Mouse (Mus musculus) liver (tissue): ENCODE measurements at regions not wholly inside any gene's neighbourhood (a gene's known extent, or its start where the extent isn't known, plus 50 kb on each side); places are given as distances from the start of the nearest gene placed in this dataset.

Source experiments
- DNase-seq: peaks from one replicate; pipeline ENCODE4 v3.0.0-alpha.2; 2020; ENCODE audit warnings: mixed read lengths

GRCm38 (mm10) chr2:30743976-30744620 lies 59.4 kb downstream of the 1700001O22Rik start:
- peak; percentile 47 for DNase-seq

- DNase-seq, result no peak
These were observed 60.1 kb downstream of the 1700001O22Rik start for GRCm38 (mm10) chr2:30743265-30743846.

GRCm38 (mm10) chr2:30741450-30741849 lies 62.0 kb downstream of the 1700001O22Rik start:
- DNase-seq, result no peak

DNA sequence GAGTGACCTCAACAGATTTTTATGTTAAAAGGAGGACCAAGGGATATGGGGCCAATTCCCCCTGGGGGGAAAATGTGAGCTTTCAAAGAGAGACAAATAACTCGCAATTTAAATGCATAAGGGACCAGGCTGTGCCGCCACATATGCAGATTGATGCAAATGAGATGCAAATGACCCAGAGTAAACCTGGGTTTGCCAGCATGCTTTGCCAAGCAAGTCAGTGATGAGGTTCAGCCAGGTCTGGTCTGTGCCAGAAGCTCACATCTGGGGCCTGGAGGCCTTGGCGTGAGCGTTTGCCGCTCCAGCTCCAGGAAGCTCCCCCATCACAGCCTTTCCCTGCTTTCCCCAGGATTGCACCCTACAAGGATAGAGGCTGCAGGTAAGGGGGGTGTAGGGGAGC lies 65.7 kb downstream of the 1700001O22Rik start:
- no peak for DNase-seq

- DNase-seq, result no peak
These were observed 66.8 kb downstream of the 1700001O22Rik start for GRCm38 (mm10) chr2:30736705-30737104.

GRCm38 (mm10) chr2:30736236-30736635 lies 67.2 kb downstream of the 1700001O22Rik start:
- DNase-seq, result no peak

GRCm38 (mm10) chr2:30733853-30734252 lies 69.6 kb downstream of the 1700001O22Rik start:
- no peak for DNase-seq

GRCm38 (mm10) chr2:30731832-30732231 lies 71.6 kb downstream of the 1700001O22Rik start:
- no peak for DNase-seq

- DNase-seq, result no peak
These were observed 75.5 kb downstream of the 1700001O22Rik start for GRCm38 (mm10) chr2:30727948-30728347.

GRCm38 (mm10) chr2:30725601-30726489 lies 77.6 kb downstream of the 1700001O22Rik start:
- peak; percentile 41 for DNase-seq

DNA sequence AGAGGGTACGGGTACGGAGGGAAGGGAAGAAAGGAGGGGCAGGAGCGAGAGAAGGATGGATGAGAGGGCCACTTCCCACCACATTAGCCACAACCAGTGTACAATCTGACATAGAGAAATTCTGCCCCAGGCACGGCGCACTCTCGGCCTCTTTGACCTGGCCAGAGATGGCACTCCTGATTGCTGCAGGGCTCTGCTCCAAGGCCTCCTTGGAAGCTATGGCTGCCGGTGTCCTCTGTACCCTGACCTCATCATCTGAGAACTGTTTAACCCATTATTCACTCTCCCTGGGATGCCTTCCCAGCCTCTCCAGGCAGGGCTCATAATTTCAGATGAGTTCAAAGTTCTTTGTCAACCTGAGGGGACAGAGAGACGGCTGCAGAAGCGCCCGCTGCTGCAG lies 78.3 kb downstream of the 1700001O22Rik start:
- DNase-seq, result no peak

DNA sequence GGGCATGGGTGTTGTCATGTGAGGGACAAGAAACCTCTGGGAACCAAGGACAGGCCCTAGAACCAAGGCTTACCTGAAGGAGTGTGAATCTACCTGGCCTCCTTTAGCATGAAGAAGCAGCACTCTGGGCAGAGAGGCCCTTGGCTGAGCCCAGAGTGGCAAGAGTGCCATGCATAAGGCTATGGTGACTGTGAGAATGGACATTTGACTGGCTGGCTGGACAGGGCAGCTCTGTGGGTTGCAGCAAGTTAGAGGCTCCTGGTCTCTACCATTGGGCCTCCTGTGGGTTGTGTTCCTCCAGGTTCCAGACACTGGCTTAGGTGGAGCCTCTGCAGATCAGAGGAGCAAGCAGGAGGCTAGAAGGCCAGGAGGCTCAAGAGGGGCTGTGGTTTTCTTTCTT lies 78.9 kb downstream of the 1700001O22Rik start:
- no peak for DNase-seq

GRCm38 (mm10) chr2:30723059-30723587 lies 80.3 kb downstream of the 1700001O22Rik start:
- no peak for DNase-seq

GRCm38 (mm10) chr2:30722263-30723050 lies 81.0 kb downstream of the 1700001O22Rik start:
- no peak for DNase-seq

GRCm38 (mm10) chr2:30721473-30722262 lies 81.8 kb downstream of the 1700001O22Rik start:
- DNase-seq, result no peak

DNA sequence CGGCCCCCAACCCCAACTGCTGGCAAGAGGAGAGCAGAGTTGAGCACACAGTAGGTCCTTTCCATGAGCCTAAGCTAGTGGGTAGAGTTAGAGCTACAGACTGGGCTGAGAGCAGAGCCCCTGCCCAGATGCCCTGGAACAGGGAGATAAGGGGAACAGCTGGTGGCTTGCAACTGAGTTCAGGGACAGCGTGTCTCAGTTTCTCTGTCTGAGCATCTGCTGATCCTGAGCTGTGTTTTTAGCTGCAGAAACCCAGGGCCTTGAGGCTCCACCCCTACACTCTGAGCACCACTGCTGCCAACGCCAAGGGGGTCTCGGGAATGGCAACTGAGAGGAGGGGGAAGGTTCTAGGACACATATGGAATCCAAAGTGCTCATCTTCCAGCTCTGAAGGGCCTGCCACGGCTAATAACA lies 82.4 kb downstream of the 1700001O22Rik start:
- no peak for DNase-seq

GRCm38 (mm10) chr2:30720291-30720690 lies 83.2 kb downstream of the 1700001O22Rik start:
- no peak for DNase-seq

DNA sequence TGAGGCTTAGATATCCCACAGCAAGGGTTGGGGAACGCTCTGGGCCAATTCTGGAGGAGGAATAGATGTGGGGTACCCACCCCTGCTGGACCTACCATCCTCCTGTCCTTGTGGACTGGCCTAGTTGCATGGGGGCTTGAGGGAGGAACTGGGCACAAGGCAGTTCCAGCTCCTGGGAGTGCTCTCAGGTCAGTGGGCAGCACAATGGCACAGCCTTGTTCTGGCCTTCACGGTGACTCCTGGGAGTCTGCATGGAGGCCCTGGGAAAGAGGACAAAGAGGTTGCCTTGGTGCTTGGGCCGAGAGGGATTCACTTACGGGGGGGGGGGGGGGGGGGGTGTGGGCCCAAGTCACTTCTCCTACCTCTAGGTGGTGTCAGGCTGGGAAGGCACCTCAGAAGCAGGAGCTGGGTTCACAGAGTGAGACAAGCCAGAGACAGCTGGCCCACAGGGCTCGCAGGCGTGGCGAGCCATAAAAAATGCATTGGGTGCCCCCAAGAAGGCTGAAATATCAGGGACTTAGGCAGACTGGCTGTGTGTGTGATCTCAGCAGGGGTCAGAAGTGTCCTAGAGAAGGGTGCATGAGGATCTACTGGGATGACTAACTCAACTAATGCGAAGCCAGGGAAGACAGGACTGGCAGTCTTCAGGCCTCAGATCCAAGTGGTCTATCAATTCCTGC lies 83.7 kb downstream of the 1700001O22Rik start:
- DNase-seq, result no peak

DNA sequence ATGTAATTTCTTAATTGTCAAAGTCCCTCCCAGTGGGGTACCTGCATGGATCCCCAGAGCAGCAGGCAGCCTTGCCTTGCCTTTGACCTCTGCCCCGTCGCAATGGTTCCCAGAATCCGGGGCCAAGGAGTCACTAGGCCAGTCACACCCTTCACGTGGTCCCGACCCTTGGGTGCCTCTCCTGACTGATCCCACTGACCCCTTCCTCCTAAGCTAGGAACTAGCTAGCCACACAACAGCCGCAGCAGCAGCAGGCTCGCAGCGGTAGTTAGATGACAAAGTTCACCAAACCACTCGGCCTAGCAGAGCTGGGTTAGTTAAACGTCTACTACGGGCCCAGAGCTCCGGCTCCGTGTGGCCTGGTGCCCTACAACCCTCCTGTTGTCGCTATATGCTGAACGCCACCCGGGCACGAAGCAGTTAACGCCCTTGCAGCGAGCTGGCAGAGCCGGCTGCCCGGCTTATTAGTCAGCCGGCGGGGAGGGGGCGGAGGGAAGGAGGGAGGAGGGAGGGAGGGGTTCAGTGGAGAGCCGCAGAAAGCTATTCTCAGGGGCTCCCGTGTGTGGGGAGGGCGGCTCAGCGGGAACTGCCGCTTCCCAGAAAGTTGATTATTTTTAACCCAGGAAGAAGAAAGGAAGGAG lies 84.6 kb downstream of the 1700001O22Rik start:
- DNase-seq, result peak; percentile 84

DNA sequence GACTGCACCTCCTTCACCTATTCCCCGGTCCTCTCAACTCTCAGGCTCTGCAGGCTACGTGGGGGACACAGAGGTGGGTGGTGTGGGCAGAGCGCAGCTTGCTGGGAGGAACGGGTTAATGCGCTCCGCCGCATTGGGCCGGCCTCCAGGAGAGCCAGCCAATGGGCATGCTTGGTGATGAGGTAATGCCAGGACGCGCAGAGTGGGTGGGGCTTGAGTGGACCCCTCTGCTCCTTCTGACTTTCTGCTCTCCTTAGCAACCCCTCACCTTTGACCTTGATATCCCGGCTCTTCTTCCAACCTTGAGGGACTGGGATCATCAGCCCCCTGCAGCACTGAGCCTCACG lies 85.2 kb downstream of the 1700001O22Rik start:
- DNase-seq, result peak; percentile 81
